Mouse (Mus musculus) brain, embryonic 14.5 days (tissue): Measurements from ENCODE around the gene Tbxa2r.

Experiments used
- CTCF ChIP-seq: fragments of 200-500 bp; IDR thresholded peaks from 2 replicates; pipeline ENCODE4 v1.5.1; 2012; ENCODE audit warnings: inconsistent platforms, mild to moderate bottlenecking, moderate library complexity, borderline replicate concordance; ENCODE audit not compliant: insufficient read depth, insufficient read length; ENCODE audit errors: extremely low read depth
- POLR2A ChIP-seq: fragments of 200-500 bp; IDR thresholded peaks from 2 replicates; pipeline ENCODE4 v1.6.1; 2012; ENCODE audit warnings: mild to moderate bottlenecking, inconsistent platforms, borderline replicate concordance; ENCODE audit not compliant: poor library complexity, insufficient read depth, insufficient read length, severe bottlenecking; ENCODE audit errors: extremely low read depth

DNA sequence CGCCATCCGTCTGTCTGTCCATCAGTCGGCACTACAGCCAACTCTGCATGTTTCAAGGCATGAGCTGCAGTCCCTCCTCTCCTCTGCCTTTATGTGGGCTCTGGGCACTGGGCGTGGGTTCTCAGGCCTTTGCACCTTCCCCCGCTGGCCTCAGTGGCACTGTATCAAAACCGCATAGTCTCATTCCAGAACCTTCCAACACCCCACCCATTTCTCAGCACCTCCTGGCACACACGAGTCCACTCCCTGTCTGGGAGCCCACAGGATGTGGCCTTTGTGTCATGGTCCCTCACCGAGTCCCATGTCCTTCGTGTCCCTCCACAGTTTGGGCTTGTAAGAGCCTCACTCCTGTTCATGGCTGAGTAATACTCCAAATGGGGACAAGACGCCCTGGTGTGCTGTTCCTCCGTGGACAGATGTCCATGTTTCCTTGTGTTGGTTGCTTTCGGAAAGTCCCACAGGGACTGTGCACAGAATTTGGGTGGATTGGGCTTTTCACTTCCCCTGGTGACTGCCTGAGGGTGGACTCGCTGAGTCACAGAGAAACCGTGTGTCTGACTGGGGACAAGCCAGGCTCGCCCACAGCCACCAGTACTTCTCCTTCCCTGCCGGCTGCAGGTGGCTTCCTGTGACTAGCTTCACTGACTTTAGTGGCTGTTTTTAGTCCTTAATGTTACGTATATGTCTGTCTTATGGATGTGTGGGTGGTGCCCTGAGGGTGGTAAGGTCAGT, 30.0 kb upstream of the Tbxa2r start:
- TF ChIP-seq POLR2A (no peak), CTCF (no peak)
